Mouse (Mus musculus): ENCODE measurements around the gene Hnrnpa3.

GRCm38 (mm10) chr2:75660255-75660948, 1.3 kb downstream of the Hnrnpa3 start:
- TF ChIP-seq CTCF (IDR thresholded peaks at IDR 0.05; ENCODE audit: low read depth) = no peak
- TF ChIP-seq EP300 (optimal IDR thresholded peaks at IDR 0.05) = no peak

Data from stomach, postnatal 0 days (tissue).